Mouse (Mus musculus): ENCODE data around the gene Cdh18. TPM values are rescaled to one million over a fixed set of nuclear protein-coding genes. Genes with fewer than 3 reads are reported as not detected.

Gene Cdh18
- polyA plus RNA-seq, 1 experiment from 2014 or later, result 0.78 TPM

DNA sequence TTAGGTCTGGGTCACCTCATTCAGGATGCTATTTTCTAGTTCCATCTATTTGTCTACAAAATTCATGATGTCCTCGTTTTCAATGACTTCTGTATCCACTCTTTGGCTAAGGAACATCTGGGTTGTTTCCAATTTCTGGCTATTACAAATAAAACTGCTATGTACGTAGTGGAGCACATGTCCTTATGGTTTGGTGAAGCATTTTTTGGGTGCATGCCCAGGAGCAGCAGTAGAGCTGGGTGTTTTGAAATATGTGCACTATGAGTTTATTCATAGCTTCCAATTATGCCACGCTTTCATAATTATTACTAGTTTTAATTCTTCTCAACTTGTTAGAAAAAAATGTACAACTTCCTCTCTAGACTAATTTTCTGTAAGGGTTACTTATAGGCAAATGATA, 871.2 kb downstream of the Cdh18 start:
- Histone ChIP-seq H3K9ac (no peak overlapping the region), H3K4me3 (no peak overlapping the region), H3K36me3 (no peaks in the 10 kb centered on the region), H3K4me1 (no peaks in the 10 kb centered on the region), H3K4me2 (replicated peaks) (no peak overlapping the region), H3K9me3 (no peaks in the 10 kb centered on the region), H3K27ac (no peak overlapping the region), H3K27me3 (no peaks in the 10 kb centered on the region)
- no peak for ATAC-seq (ENCODE audit: low FRiP score, low read depth)
- WGBS, result 63% methylated on average over 3 of the region's 3 CpGs

DNA sequence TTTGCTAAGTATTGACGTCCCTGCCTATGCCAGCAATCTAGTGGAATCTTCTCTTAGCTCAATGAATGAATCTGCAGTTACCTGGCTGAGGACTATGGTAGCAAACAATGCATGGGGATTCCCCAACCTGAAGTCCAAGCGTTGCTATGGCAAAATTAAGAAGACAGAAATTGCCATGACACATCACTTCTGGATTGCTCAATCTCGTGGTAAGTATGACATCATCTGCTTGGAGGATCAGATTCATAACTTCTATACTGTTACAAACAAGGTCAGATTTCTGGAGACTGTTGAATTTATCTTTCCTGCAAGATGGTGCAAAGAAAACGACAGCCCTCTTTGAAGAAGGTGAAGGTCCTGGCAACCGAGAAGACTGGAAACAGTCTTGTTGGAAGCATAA, 881.2 kb downstream of the Cdh18 start:
- no peak for ATAC-seq (ENCODE audit: low FRiP score, low read depth)
- no peaks in the 10 kb centered on the region for H3K4me1 ChIP-seq
- 84% methylated on average over 5 of the region's 5 CpGs for WGBS

DNA sequence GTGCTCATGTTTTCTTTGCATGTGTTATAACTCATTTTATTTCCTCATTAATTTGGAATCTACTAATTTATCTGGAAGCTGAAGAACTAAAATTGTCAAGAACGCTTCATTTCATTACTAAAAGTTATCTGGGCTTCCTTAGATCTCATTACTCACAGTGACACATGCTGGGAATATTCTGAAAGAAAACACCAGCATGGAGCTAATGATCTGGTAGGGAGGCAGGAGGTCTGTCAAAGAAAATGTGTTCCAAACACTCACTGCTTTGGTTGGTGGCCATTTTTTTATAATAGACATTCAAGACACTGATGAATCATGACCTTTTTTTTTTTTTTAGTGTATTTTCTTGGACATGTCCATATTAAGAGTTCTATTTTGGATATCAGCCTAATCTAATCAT, 899.7 kb downstream of the Cdh18 start:
- Histone ChIP-seq H3K9ac (no peak overlapping the region), H3K27ac (no peak overlapping the region), H3K4me3 (no peak overlapping the region), H3K27me3 (no peaks in the 10 kb centered on the region), H3K4me2 (replicated peaks) (no peak overlapping the region), H3K4me1 (no peaks in the 10 kb centered on the region), H3K9me3 (no peaks in the 10 kb centered on the region), H3K36me3 (no peaks in the 10 kb centered on the region)
- WGBS, result 51% methylated on average over 1 of the region's 1 CpGs
- ATAC-seq (ENCODE audit: low FRiP score, low read depth), result no peak

More for the DNA sequence above, 881.2 kb downstream of the Cdh18 start:
- Histone ChIP-seq H3K27me3 (no peaks in the 10 kb centered on the region), H3K36me3 (no peaks in the 10 kb centered on the region), H3K9ac (no peak overlapping the region), H3K4me3 (no peak overlapping the region), H3K9me3 (no peaks in the 10 kb centered on the region), H3K4me2 (replicated peaks) (no peak overlapping the region), H3K27ac (no peak overlapping the region)

DNA sequence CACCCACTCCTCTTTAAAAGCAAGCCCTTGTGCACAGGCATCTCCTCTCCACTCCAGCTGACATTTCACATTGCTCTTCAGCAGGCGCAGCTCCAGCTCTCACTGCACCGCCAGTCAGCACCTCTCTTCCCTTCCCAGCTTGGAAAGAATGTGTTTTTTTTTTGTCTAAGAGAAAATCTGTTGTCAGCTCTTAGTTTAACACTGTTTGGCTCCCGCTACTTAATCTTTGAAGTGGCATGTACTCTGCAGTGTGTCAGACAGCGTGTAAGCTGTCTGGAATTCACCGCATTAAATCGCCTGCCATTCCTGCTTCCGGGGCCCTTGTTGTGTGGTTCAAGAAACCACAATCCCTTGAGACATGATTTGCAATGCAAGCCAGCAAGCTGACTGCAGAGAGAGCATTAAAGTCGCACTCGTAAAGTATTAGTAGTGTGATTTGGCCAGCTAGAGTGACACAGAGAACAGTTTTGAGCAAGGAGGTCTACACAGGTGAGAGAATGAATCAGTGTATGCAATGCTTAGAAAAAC, 903.3 kb downstream of the Cdh18 start:
- WGBS, result 34% methylated on average over 9 of the region's 9 CpGs
- peak; percentile 57; the same call in 1 of the 2 replicates for ATAC-seq (ENCODE audit: low FRiP score, low read depth)

DNA sequence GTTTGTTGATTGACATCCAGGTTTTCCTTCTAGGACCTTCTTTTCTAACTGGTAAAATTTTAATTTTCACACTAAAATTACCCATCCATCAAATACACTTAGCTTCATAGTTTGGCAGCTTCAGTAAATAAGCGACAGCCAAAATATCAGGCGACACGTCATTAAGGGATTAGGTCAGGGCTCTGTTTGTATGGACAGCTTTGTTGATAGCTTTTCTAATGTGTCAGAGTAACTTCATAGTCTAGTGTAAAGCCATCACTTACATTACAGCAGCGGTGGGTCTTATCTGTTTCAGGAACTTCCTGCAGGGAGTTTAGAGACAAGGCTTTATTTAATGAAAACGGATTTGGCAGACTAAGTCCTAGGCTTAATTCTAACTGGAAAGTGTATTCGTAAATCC, 904.5 kb downstream of the Cdh18 start:
- Histone ChIP-seq H3K9ac (no peak overlapping the region), H3K27ac (no peak overlapping the region), H3K4me2 (replicated peaks) (no peak overlapping the region), H3K4me1 (no peaks in the 10 kb centered on the region), H3K4me3 (no peak overlapping the region), H3K9me3 (no peaks in the 10 kb centered on the region), H3K36me3 (no peaks in the 10 kb centered on the region), H3K27me3 (no peaks in the 10 kb centered on the region)
- WGBS, result 79% methylated on average over 6 of the region's 6 CpGs
- ATAC-seq (ENCODE audit: low FRiP score, low read depth), result no peak

More for the DNA sequence above, 903.3 kb downstream of the Cdh18 start:
- no peaks in the 10 kb centered on the region for H3K27me3 ChIP-seq
- no peaks in the 10 kb centered on the region for H3K36me3 ChIP-seq
- H3K27ac ChIP-seq, result no peak overlapping the region
- no peaks in the 10 kb centered on the region for H3K4me1 ChIP-seq
- no peaks in the 10 kb centered on the region for H3K9me3 ChIP-seq
- H3K9ac ChIP-seq, result no peak overlapping the region
- no peak overlapping the region for H3K4me3 ChIP-seq
- H3K4me2 ChIP-seq (replicated peaks), result peak overlapping the region; percentile 31; the same call in 1 of the 2 replicates

DNA sequence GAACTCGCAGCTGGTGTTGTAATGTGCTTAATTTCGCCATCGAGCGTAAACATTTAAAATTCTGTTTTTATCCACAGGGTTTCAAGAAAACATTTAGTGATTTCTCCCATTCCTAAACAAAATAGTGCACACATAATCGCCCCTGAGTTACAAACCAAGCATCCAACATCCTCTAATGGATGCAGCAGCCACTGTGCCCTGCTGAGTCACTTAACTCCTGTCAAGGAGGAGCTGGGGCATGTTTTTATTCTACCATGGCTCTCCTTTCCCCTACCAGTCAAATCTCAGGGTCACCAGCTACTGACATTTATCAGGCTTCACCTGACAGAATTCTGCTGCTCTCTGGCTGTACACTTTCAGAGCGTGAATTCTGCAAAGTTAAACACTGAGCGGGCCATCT, 906.5 kb downstream of the Cdh18 start:
- no peak overlapping the region for H3K9ac ChIP-seq
- 74% methylated on average over 7 of the region's 7 CpGs for WGBS
- no peaks in the 10 kb centered on the region for H3K9me3 ChIP-seq
- H3K36me3 ChIP-seq, result no peaks in the 10 kb centered on the region
- ATAC-seq (ENCODE audit: low FRiP score, low read depth), result no peak
- H3K4me2 ChIP-seq (replicated peaks), result no peak overlapping the region
- no peak overlapping the region for H3K27ac ChIP-seq
- H3K4me3 ChIP-seq, result no peak overlapping the region
- H3K4me1 ChIP-seq, result no peaks in the 10 kb centered on the region
- H3K27me3 ChIP-seq, result no peaks in the 10 kb centered on the region

DNA sequence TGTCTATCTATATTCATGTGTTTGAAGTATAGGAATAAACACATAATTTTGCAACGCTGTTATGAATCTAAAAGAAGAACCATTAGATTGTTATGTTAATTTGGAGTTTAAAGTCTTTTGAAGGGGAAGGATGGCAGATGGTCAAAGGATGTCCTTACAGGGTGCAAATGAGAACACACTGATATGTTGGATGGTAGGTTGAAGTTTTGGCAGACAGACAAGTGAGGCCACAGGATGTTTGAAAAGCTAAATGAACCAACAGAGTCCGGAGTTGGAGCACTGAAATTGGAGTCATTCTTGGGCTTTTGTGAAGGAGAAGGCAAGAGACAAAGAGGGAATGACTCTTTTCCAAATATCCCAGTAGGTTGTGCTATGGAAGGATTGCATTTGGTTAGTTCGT, 908.6 kb downstream of the Cdh18 start:
- WGBS, result 72% methylated on average over 3 of the region's 3 CpGs
- H3K4me1 ChIP-seq, result no peaks in the 10 kb centered on the region
- H3K4me2 ChIP-seq (replicated peaks), result no peak overlapping the region
- no peak for ATAC-seq (ENCODE audit: low FRiP score, low read depth)
- no peaks in the 10 kb centered on the region for H3K36me3 ChIP-seq
- H3K9me3 ChIP-seq, result no peaks in the 10 kb centered on the region
- no peak overlapping the region for H3K27ac ChIP-seq
- H3K9ac ChIP-seq, result no peak overlapping the region
- no peak overlapping the region for H3K4me3 ChIP-seq
- H3K27me3 ChIP-seq, result no peaks in the 10 kb centered on the region

DNA sequence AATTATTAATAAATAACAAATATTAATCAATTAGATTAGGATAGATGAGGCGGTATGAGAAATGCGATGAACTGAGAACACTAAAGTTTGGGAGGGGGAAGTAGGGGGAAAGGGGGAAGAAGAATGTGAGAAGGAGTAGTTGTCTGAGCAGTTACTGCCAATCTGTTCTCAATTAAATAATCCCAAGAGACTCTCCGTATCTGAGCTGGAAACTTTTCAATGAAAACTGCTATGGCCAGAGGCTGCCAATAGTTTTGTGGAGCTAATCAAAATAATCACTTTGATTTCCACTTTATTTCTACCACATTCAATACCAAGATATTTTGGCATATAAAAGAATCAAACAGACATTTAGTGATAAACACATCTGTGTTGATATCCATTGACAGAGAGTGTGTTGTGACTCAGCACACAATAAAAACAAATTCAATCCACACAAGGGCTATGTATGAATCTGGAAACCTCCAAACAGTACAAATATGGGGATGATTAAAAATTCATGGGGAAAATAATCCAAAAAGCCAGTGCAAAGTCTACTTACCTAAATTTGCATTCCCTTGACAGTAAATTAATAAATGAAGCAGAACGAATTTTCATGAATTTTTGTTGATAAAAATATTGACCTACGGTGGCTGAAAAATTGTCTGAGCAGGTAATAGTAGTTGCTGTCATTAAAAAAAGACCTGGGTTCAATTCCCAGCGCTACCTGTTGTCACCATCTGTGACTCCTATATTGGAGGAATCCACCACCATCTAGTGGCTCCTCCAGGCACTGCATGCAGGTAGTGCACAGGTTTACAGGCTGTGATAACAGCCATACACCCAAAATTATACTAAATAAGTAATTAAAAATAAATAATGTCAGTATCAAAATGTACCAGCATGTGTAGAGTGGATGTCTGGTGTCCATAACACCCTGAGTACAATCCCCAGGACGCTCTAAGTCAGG, 922.0 kb downstream of the Cdh18 start:
- Histone ChIP-seq H3K4me1 (no peaks in the 10 kb centered on the region), H3K27me3 (no peaks in the 10 kb centered on the region), H3K9ac (no peak overlapping the region), H3K27ac (no peak overlapping the region), H3K4me2 (replicated peaks) (no peak overlapping the region), H3K4me3 (no peak overlapping the region), H3K36me3 (no peaks in the 10 kb centered on the region), H3K9me3 (no peaks in the 10 kb centered on the region)
- WGBS, result 72% methylated on average over 7 of the region's 7 CpGs
- ATAC-seq (ENCODE audit: low FRiP score, low read depth), result no peak

DNA sequence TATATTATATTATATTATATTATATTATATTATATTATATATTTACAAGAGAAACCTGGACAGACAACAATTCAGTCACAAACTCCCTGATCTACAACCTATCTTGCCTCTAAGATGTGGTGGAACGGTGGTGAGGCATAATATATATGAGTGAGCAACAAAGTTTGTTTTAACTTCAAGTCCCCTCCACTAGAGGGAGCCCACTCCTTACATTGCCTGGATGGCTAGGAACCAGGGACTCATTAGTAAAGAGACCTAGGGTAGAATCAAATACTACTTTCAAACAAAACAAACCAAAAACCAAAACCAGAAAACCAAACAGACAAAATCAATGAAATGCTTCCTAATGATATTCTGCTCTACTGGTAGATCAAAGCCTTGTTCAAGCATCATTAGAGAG, 937.5 kb downstream of the Cdh18 start:
- 42% methylated on average over 1 of the region's 1 CpGs for WGBS

DNA sequence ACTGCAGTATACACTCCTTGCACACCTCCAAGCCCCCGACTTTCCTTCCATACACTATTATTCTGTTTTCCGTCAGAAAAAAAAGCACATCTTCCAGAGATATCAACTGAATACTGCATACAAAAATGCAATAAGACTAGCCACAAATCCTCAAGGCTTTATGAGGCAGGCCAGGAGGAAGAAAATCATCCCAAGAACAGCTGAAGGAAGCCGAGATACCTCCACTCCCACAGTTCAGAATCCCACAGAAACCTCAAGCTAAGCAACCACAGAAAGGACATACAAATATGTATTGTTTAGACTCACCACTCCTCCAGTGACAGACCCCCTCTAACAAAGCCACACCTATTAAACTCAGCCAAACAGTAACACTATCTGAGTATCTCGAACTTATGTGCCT, 957.7 kb downstream of the Cdh18 start:
- H3K27ac ChIP-seq, result no peak overlapping the region
- H3K9me3 ChIP-seq, result no peaks in the 10 kb centered on the region
- no peaks in the 10 kb centered on the region for H3K4me1 ChIP-seq
- no peak for ATAC-seq (ENCODE audit: low FRiP score, low read depth)
- no peak overlapping the region for H3K4me2 ChIP-seq (replicated peaks)
- no peak overlapping the region for H3K9ac ChIP-seq
- WGBS, result 82% methylated on average over 4 of the region's 4 CpGs
- no peaks in the 10 kb centered on the region for H3K27me3 ChIP-seq
- H3K4me3 ChIP-seq, result no peak overlapping the region
- no peaks in the 10 kb centered on the region for H3K36me3 ChIP-seq

More for the DNA sequence above, 937.5 kb downstream of the Cdh18 start:
- Histone ChIP-seq H3K27ac (no peak overlapping the region), H3K9ac (no peak overlapping the region), H3K36me3 (no peaks in the 10 kb centered on the region), H3K9me3 (no peaks in the 10 kb centered on the region), H3K4me1 (no peaks in the 10 kb centered on the region), H3K27me3 (no peaks in the 10 kb centered on the region), H3K4me3 (no peak overlapping the region), H3K4me2 (replicated peaks) (no peak overlapping the region)
- ATAC-seq (ENCODE audit: low FRiP score, low read depth), result no peak

DNA sequence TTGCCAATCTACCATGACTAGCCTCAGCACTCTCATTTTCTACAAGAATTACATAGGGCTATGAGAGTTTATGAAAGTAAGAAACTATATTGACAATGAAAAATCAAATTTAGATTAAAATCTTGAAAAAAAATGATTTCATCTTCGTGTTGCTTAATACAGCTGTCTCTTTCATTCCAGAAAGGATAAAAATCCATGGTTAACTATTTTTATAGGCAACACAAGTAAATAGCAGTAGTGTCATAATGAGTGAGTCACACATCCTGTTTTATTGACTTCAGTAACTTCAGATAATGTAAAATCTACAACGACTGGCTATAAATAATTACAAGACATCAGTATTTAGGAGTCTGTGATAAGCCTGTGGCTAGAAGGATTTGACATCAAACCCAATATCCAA, 960.9 kb downstream of the Cdh18 start:
- no peaks in the 10 kb centered on the region for H3K9me3 ChIP-seq
- no peaks in the 10 kb centered on the region for H3K4me1 ChIP-seq
- no peaks in the 10 kb centered on the region for H3K27me3 ChIP-seq
- H3K36me3 ChIP-seq, result no peaks in the 10 kb centered on the region
- WGBS, result 42% methylated on average over 2 of the region's 2 CpGs
- no peak for ATAC-seq (ENCODE audit: low FRiP score, low read depth)
- no peak overlapping the region for H3K27ac ChIP-seq
- H3K4me3 ChIP-seq, result no peak overlapping the region
- no peak overlapping the region for H3K9ac ChIP-seq
- no peak overlapping the region for H3K4me2 ChIP-seq (replicated peaks)

DNA sequence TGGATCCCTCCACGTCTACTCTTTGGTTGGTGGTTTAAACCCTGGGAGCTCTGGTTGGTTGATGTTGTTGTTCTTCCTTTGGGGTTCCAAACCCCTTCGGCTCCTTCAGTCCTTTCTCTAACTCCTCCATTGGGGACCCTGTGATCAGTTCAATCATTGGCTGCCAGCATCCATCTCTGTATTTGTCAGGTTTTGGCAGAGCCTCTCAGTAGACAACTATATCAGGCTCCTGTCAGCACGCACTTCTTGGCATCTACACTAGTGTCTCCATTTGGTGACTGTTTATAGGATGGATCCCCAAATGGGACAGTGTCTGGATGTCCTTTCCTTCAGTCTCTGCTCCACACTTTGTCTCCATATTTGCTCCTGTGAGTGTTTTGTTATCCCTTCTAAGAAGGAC, 967.0 kb downstream of the Cdh18 start:
- H3K4me2 ChIP-seq (replicated peaks), result no peak overlapping the region
- no peaks in the 10 kb centered on the region for H3K27me3 ChIP-seq
- H3K4me3 ChIP-seq, result no peak overlapping the region
- H3K9ac ChIP-seq, result no peak overlapping the region
- H3K27ac ChIP-seq, result no peak overlapping the region
- no peaks in the 10 kb centered on the region for H3K36me3 ChIP-seq
- no peaks in the 10 kb centered on the region for H3K4me1 ChIP-seq
- no peak for ATAC-seq (ENCODE audit: low FRiP score, low read depth)
- no peaks in the 10 kb centered on the region for H3K9me3 ChIP-seq
- WGBS, result 88% methylated on average over 3 of the region's 3 CpGs
